Mouse (Mus musculus): Measurements from ENCODE around the gene Mrpl23. TPM values are rescaled to one million over a fixed set of nuclear protein-coding genes. Genes with fewer than 3 reads are reported as not detected.

Gene Mrpl23
- polyA plus RNA-seq, 1 experiment from 2014 or later: 18.7 TPM

GRCm38 (mm10) chr7:142535116-142535515, 2.6 kb downstream of the Mrpl23 start:
- Histone ChIP-seq H3K27me3 (ENCODE audit: insufficient read depth, low read length) (no peaks in the 10 kb centered on the region), H3K27ac (ENCODE audit: low read depth) (peak overlapping the region; percentile 98), H3K4me2 (ENCODE audit: low read depth, low read length) (no peak overlapping the region), H3K36me3 (replicated peaks; ENCODE audit: insufficient read depth, low read length) (peaks cover 8% of the 10 kb centered on the region; the same call in 1 of the 2 replicates), H3K4me3 (ENCODE audit: low read depth, low read length) (no peak overlapping the region), H3K4me1 (ENCODE audit: insufficient read depth) (peaks cover 35% of the 10 kb centered on the region), H3K9ac (replicated peaks) (peak overlapping the region; percentile 50), H3K9me3 (ENCODE audit: low read length) (no peaks in the 10 kb centered on the region)
- ATAC-seq (no peak), DNase-seq (peak; percentile 37)
- TF ChIP-seq CTCF (IDR thresholded peaks at IDR 0.05; ENCODE audit: low read depth) (no peak), EP300 (IDR thresholded peaks at IDR 0.05; ENCODE audit: low read depth) (no peak)
- WGBS (ENCODE audit: insufficient replicate concordance): 65% methylated on average over 4 of the region's 4 CpGs

DNA sequence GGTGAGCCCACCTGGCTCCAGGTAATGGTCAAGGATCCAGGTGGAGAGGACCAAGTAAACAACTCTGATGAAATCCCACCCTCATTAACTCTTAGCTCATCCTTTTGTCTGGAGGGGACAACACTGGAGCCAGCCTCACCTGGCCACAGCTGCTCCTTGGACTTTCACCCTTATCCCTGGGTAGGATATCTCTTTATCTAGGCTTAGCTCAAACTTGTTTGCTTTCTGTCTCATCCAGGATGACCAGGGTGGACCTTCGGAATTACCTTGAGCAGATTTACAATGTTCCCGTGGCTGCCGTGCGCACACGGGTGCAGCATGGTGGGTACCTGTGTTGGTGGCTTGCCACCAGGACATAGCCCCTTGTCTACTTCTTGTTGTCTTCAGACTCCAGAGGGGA, 3.3 kb downstream of the Mrpl23 start:
- ATAC-seq: peak; percentile 50

GRCm38 (mm10) chr7:142537181-142537580, 4.7 kb downstream of the Mrpl23 start:
- TF ChIP-seq EP300 (IDR thresholded peaks at IDR 0.05; ENCODE audit: low read depth) (no peak), CTCF (IDR thresholded peaks at IDR 0.05; ENCODE audit: low read depth) (no peak)
- no peaks in the 10 kb centered on the region for H3K9me3 ChIP-seq (ENCODE audit: low read length)
- ATAC-seq (no peak), DNase-seq (no peak)
- H3K4me1 ChIP-seq (ENCODE audit: insufficient read depth): peaks cover 35% of the 10 kb centered on the region
- H3K4me3 ChIP-seq (ENCODE audit: low read depth, low read length): no peak overlapping the region
- no peak overlapping the region for H3K4me2 ChIP-seq (ENCODE audit: low read depth, low read length)
- no peak overlapping the region for H3K9ac ChIP-seq (replicated peaks)
- H3K36me3 ChIP-seq (replicated peaks; ENCODE audit: insufficient read depth, low read length): peaks cover 8% of the 10 kb centered on the region
- H3K27ac ChIP-seq (ENCODE audit: low read depth): peak overlapping the region; percentile 98
- WGBS (ENCODE audit: insufficient replicate concordance): 78% methylated on average over 5 of the region's 5 CpGs
- H3K27me3 ChIP-seq (ENCODE audit: insufficient read depth, low read length): no peaks in the 10 kb centered on the region

More for the DNA sequence above, 3.3 kb downstream of the Mrpl23 start:
- H3K27ac ChIP-seq (ENCODE audit: low read depth): peak overlapping the region; percentile 98
- DNase-seq: peak; percentile 34
- H3K4me3 ChIP-seq (ENCODE audit: low read depth, low read length): no peak overlapping the region
- H3K9me3 ChIP-seq (ENCODE audit: low read length): no peaks in the 10 kb centered on the region
- TF ChIP-seq EP300 (IDR thresholded peaks at IDR 0.05; ENCODE audit: low read depth) (peak; percentile 38; the same call in 1 of the 2 replicates), CTCF (IDR thresholded peaks at IDR 0.05; ENCODE audit: low read depth) (no peak)
- H3K4me2 ChIP-seq (ENCODE audit: low read depth, low read length): no peak overlapping the region
- H3K27me3 ChIP-seq (ENCODE audit: insufficient read depth, low read length): no peaks in the 10 kb centered on the region
- peaks cover 35% of the 10 kb centered on the region for H3K4me1 ChIP-seq (ENCODE audit: insufficient read depth)
- peaks cover 8% of the 10 kb centered on the region; the same call in 1 of the 2 replicates for H3K36me3 ChIP-seq (replicated peaks; ENCODE audit: insufficient read depth, low read length)
- 82% methylated on average over 5 of the region's 5 CpGs for WGBS (ENCODE audit: insufficient replicate concordance)
- H3K9ac ChIP-seq (replicated peaks): peak overlapping the region; percentile 50

- H3K4me1 ChIP-seq (ENCODE audit: insufficient read depth): peaks cover 31% of the 10 kb centered on the region
- H3K4me3 ChIP-seq (ENCODE audit: low read depth, low read length): no peak overlapping the region
- DNase-seq: peak; percentile 84
- no peak overlapping the region for H3K4me2 ChIP-seq (ENCODE audit: low read depth, low read length)
- H3K9me3 ChIP-seq (ENCODE audit: low read length): no peaks in the 10 kb centered on the region
- WGBS (ENCODE audit: insufficient replicate concordance): 17% methylated on average over 6 of the region's 6 CpGs
- H3K27ac ChIP-seq (ENCODE audit: low read depth): peak overlapping the region; percentile 98
- no peak for ATAC-seq
- peak; percentile 71 for TF ChIP-seq CTCF (IDR thresholded peaks at IDR 0.05; ENCODE audit: low read depth)
- no peak for TF ChIP-seq EP300 (IDR thresholded peaks at IDR 0.05; ENCODE audit: low read depth)
- peak overlapping the region; percentile 18; the same call in 1 of the 2 replicates for H3K9ac ChIP-seq (replicated peaks)
- peaks cover 8% of the 10 kb centered on the region for H3K36me3 ChIP-seq (replicated peaks; ENCODE audit: insufficient read depth, low read length)
- H3K27me3 ChIP-seq (ENCODE audit: insufficient read depth, low read length): no peaks in the 10 kb centered on the region
Observed at GRCm38 (mm10) chr7:142537879-142538278, 5.4 kb downstream of the Mrpl23 start.

DNA sequence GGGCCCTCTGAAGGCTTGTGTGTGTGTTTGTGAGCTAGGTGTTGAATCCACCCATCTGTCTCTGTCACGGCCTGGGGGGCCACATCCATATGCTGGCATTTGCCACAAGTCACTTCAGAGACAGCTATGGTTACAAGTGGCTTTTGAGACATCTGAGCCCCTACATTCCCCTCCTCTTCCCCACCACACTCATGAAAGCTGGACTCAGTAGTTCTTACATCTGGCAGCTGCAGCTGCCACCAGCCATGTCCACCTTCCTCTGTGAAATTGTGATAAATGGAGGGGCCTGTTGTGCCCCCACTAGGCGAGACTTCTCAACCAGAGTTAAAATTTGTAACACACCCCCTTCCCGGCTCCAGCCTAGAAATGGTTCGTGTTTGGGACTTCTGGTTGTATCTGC, 5.8 kb downstream of the Mrpl23 start:
- H3K4me3 ChIP-seq (ENCODE audit: low read depth, low read length): no peak overlapping the region
- H3K4me1 ChIP-seq (ENCODE audit: insufficient read depth): peaks cover 28% of the 10 kb centered on the region
- H3K9ac ChIP-seq (replicated peaks): peak overlapping the region; percentile 16; the same call in 1 of the 2 replicates
- no peaks in the 10 kb centered on the region for H3K27me3 ChIP-seq (ENCODE audit: insufficient read depth, low read length)
- no peaks in the 10 kb centered on the region for H3K9me3 ChIP-seq (ENCODE audit: low read length)
- TF ChIP-seq EP300 (IDR thresholded peaks at IDR 0.05; ENCODE audit: low read depth) (no peak), CTCF (IDR thresholded peaks at IDR 0.05; ENCODE audit: low read depth) (no peak)
- no peak for ATAC-seq
- peaks cover 8% of the 10 kb centered on the region for H3K36me3 ChIP-seq (replicated peaks; ENCODE audit: insufficient read depth, low read length)
- H3K4me2 ChIP-seq (ENCODE audit: low read depth, low read length): no peak overlapping the region
- WGBS (ENCODE audit: insufficient replicate concordance): 57% methylated on average over 4 of the region's 4 CpGs
- peak overlapping the region; percentile 98 for H3K27ac ChIP-seq (ENCODE audit: low read depth)
- DNase-seq: no peak

- no peak overlapping the region; the same call in 1 of the 2 replicates for H3K9ac ChIP-seq (replicated peaks)
- WGBS (ENCODE audit: insufficient replicate concordance): 30% methylated on average over 6 of the region's 6 CpGs
- H3K4me1 ChIP-seq (ENCODE audit: insufficient read depth): peaks cover 23% of the 10 kb centered on the region
Observed at GRCm38 (mm10) chr7:142538766-142539165, 6.3 kb downstream of the Mrpl23 start.

More at GRCm38 (mm10) chr7:142538766-142539165, 6.3 kb downstream of the Mrpl23 start:
- Histone ChIP-seq H3K27me3 (ENCODE audit: insufficient read depth, low read length) (no peaks in the 10 kb centered on the region), H3K4me3 (ENCODE audit: low read depth, low read length) (no peak overlapping the region), H3K27ac (ENCODE audit: low read depth) (peak overlapping the region; percentile 98), H3K9me3 (ENCODE audit: low read length) (no peaks in the 10 kb centered on the region), H3K4me2 (ENCODE audit: low read depth, low read length) (no peak overlapping the region), H3K36me3 (replicated peaks; ENCODE audit: insufficient read depth, low read length) (peaks cover 8% of the 10 kb centered on the region)
- TF ChIP-seq CTCF (IDR thresholded peaks at IDR 0.05; ENCODE audit: low read depth) (no peak), EP300 (IDR thresholded peaks at IDR 0.05; ENCODE audit: low read depth) (no peak)
- ATAC-seq (no peak), DNase-seq (no peak)

Measured in liver, postnatal 0 days (tissue).